Mouse (Mus musculus) left cerebral cortex, postnatal 36 days (tissue): ENCODE results near the gene Slit3. TPM values are rescaled to one million over a fixed set of nuclear protein-coding genes. Genes with fewer than 3 reads are reported as not detected.
A peak's percentile ranks its signal among the peaks of the same experiment; 100 is the strongest.

Experiments used
- DNase-seq, 2 experiments: peaks; one replicate each; pipeline ENCODE4 v3.0.0; 2021 to 2022; ENCODE audit warnings: low spot score in 2 of 2, mixed read lengths in 1 of 2
- intact Hi-C: fragments of 180-260 bp; cut with DNase I; formaldehyde crosslinking; loops from one replicate; pipeline ENCODE4 v1.15.1; 2025
- total RNA-seq, 2 experiments: library from RNA; stranded (reverse); gene quantifications; 2 replicates each; pipeline ENCODE4 v1.2.3; 2021

Slit3 gene
- total RNA-seq, 2 experiments from 2014 or later = 43.7 to 71.5 TPM

- DNase-seq = no peak
- intact Hi-C loops = no loop called here
Measured at GRCm38 (mm10) chr11:35673050-35673449, 552.0 kb downstream of the Slit3 start.

GRCm38 (mm10) chr11:35674242-35674641 is 553.2 kb downstream of the Slit3 start:
- DNase-seq = no peak
- intact Hi-C loops = no loop called here

- intact Hi-C loops = loop anchor here (5.0 kb wide), 1 partner anchor 829 kb away; no protein-coding TSS in a partner anchor
- no peak for DNase-seq
Measured at GRCm38 (mm10) chr11:35676744-35677143, 555.7 kb downstream of the Slit3 start.

GRCm38 (mm10) chr11:35679976-35680375 is 559.0 kb downstream of the Slit3 start:
- intact Hi-C loops = loop anchor here (5.0 kb wide), 1 partner anchor 833 kb away; no protein-coding TSS in a partner anchor
- peak; percentile 74 to 82 for DNase-seq

- no peak for DNase-seq
- intact Hi-C loops = no loop called here
Measured at GRCm38 (mm10) chr11:35687316-35687715, 566.3 kb downstream of the Slit3 start.

- intact Hi-C loops = loop anchor here (10.0 kb wide), 1 partner anchor 236 kb away; no protein-coding TSS in a partner anchor
- DNase-seq = peak in 1 of 2 experiments; percentile 30
Measured at GRCm38 (mm10) chr11:35690515-35691281, 569.7 kb downstream of the Slit3 start.

GRCm38 (mm10) chr11:35693136-35693535 is 572.1 kb downstream of the Slit3 start:
- DNase-seq = peak; percentile 26 to 51
- intact Hi-C loops = loop anchor here (10.0 kb wide), 1 partner anchor 238 kb away; no protein-coding TSS in a partner anchor

GRCm38 (mm10) chr11:35693625-35694024 is 572.6 kb downstream of the Slit3 start:
- DNase-seq = no peak
- intact Hi-C loops = loop anchor here (10.0 kb wide), 1 partner anchor 239 kb away; no protein-coding TSS in a partner anchor

- peak; percentile 26 to 41 for DNase-seq
- intact Hi-C loops = loop anchor here (10.0 kb wide), 1 partner anchor 243 kb away; no protein-coding TSS in a partner anchor
Measured at GRCm38 (mm10) chr11:35697476-35697875, 576.5 kb downstream of the Slit3 start.

- intact Hi-C loops = loop anchor here (10.0 kb wide), 1 partner anchor 244 kb away; no protein-coding TSS in a partner anchor
- no peak for DNase-seq
Measured at GRCm38 (mm10) chr11:35698901-35699300, 577.9 kb downstream of the Slit3 start.

GRCm38 (mm10) chr11:35703471-35703870 is 582.4 kb downstream of the Slit3 start:
- DNase-seq = no peak
- intact Hi-C loops = no loop called here

- no peak for DNase-seq
- intact Hi-C loops = no loop called here
Measured at GRCm38 (mm10) chr11:35704381-35704780, 583.4 kb downstream of the Slit3 start.

- intact Hi-C loops = no loop called here
- no peak for DNase-seq
Measured at GRCm38 (mm10) chr11:35704927-35705326, 583.9 kb downstream of the Slit3 start.

GRCm38 (mm10) chr11:35707431-35707830 is 586.4 kb downstream of the Slit3 start:
- intact Hi-C loops = no loop called here
- DNase-seq = no peak

- intact Hi-C loops = no loop called here
- no peak for DNase-seq
Measured at GRCm38 (mm10) chr11:35711314-35711713, 590.3 kb downstream of the Slit3 start.

- no peak for DNase-seq
- intact Hi-C loops = no loop called here
Measured at GRCm38 (mm10) chr11:35718881-35719280, 597.9 kb downstream of the Slit3 start.

GRCm38 (mm10) chr11:35723876-35724275 is 602.9 kb downstream of the Slit3 start:
- intact Hi-C loops = no loop called here
- no peak for DNase-seq

GRCm38 (mm10) chr11:35726341-35726846 is 605.4 kb downstream of the Slit3 start:
- intact Hi-C loops = no loop called here

GRCm38 (mm10) chr11:35728200-35728599 is 607.2 kb downstream of the Slit3 start:
- intact Hi-C loops = no loop called here
- DNase-seq = no peak

More at GRCm38 (mm10) chr11:35726341-35726846, 605.4 kb downstream of the Slit3 start:
- DNase-seq = no peak

- intact Hi-C loops = no loop called here
- no peak for DNase-seq
Measured at GRCm38 (mm10) chr11:35729186-35729585, 608.2 kb downstream of the Slit3 start.

GRCm38 (mm10) chr11:35732366-35732765 is 611.3 kb downstream of the Slit3 start:
- no peak for DNase-seq
- intact Hi-C loops = no loop called here
